Mouse (Mus musculus) thymus, postnatal 4 days (tissue): ENCODE data around the gene Proser1.

ENCODE experiments used
- DNase-seq: peaks from one replicate; pipeline ENCODE4 v3.0.0; 2021

Gene Proser1

DNA sequence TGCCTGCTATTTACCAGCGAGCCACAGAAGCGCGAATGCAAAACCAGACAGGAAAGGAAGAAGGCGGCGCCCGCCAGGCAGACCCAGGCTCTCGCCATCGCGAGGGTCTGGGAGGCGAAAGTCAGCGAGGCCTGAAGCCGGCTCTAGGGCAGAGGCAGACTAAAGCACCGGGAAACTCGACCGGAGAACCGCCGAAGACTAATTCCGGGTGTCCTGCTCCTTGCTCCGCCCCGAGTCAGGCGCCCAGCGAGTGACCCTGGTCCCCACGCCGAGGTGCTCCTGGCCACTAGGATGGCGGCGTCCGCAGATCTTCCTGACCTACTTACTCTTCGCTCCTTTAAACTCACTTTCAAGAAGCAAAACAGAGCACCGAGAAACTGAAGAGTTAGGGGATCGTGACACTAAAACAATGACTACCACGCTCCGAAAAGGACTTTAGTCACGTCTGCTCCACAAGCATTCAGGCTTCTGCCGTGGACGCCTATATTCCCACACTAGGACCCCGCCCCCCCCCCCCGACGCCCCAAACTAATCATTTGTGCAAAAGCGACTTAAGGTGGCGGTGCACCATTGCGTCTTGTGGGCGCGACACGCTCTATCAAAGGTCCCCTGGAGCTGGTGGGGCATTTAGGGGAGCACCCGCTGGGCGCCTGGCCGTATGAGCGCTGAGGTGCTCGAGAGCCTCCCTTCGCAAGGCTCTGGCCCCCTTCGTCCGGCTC, at the start of gene Proser1, which contains the start of gene Nhlrc3:
Gene Proser1, plus strand, starts transcription at position 621 of the 719 bp plus-strand sequence.
Gene Nhlrc3, minus strand, starts transcription at position 287 of the 719 bp plus-strand sequence.
- DNase-seq, result peak; percentile 91

DNA sequence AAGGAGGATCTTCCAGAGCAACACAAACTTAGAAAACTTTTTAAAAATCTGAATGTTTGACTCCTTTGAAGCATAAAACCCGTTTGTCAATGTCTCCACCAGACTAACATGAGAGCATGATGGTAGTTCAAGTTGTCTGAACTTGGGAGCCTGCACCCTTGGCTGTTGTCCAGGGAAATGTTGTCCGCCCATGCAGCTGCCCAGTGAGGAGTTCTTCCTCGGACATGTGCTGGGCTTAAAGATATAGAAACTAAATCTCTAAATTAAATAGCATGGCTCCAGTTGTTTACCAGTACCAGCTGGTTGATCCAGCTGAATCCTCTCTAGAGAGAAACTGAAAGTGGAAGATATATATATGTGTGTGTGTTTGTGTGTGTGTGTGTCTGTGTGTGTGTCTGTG, 49.5 kb upstream of the Proser1 start:
- no peak for DNase-seq

DNA sequence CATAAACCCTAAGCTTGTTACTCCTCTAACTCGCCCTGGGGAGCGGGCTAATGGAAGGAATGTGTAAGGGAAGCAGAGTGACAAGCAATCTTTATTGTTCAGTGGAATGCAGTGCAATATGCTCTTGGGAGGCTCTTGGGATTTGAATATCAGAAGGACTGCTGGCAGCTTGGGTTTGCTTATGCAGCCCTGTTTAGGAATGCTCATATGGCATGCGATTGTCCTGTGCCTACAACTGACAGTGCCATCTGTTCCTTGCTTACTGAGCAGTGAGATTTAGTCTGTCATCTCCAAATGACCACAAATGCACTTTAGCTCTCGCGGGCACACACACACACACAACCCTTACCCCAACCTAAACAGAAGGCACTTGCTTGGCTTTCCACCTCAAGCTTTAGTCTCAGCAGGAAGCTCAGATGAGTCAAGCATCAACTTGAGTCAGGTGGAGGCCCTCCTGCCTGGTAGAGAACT, 47.4 kb upstream of the Proser1 start:
- DNase-seq, result no peak

DNA sequence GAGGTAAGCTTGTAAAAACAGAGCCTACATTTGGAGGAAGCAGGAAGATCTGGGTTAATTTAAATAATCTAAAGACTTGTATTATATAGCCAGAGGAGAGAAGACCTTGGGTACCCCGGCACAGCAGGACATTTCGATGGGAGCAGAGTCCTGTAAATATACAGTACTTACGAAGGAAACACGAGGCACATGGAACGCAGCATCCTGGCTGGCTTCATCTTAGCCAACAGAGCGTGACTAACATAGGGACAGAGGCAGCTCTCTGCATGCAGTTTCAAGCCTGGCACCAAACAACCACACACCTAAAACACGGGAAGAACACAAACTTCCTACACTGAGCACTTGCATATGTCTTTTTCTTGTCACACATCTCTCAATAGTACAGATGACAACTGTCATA, 45.8 kb upstream of the Proser1 start:
- DNase-seq, result no peak

- no peak for DNase-seq
These were observed 41.8 kb upstream of the Proser1 start for GRCm38 (mm10) chr3:53421656-53422055.

GRCm38 (mm10) chr3:53422691-53423090, 40.8 kb upstream of the Proser1 start:
- no peak for DNase-seq

DNA sequence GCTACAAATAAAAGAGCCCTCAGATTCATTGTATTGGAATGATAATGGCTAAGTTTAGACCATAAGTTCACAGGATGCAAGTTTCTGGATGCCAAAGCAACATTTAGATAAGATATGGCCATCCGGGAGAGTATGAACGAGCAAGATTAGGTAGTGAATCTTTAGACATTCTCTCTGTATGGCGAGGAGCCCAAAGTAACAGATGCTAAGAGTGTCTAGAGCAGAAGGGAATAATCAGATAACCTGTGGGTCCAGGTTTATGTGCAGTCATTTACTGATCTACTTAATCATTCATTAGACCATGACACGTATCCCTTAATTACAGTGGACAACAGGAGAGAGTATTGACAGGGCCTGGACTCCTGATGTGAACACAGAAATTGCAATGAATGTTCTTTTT, 39.9 kb upstream of the Proser1 start:
- DNase-seq, result no peak

- DNase-seq, result no peak
These were observed 28.9 kb upstream of the Proser1 start for GRCm38 (mm10) chr3:53434610-53435009.

- DNase-seq, result no peak
These were observed 26.9 kb upstream of the Proser1 start for GRCm38 (mm10) chr3:53436550-53436949.

- no peak for DNase-seq
These were observed 17.9 kb upstream of the Proser1 start for GRCm38 (mm10) chr3:53445540-53445939.

- no peak for DNase-seq
These were observed 16.7 kb upstream of the Proser1 start for GRCm38 (mm10) chr3:53446801-53447200.

GRCm38 (mm10) chr3:53448208-53448607, 15.3 kb upstream of the Proser1 start:
- DNase-seq, result no peak

GRCm38 (mm10) chr3:53450666-53451065, 12.8 kb upstream of the Proser1 start:
- DNase-seq, result no peak

DNA sequence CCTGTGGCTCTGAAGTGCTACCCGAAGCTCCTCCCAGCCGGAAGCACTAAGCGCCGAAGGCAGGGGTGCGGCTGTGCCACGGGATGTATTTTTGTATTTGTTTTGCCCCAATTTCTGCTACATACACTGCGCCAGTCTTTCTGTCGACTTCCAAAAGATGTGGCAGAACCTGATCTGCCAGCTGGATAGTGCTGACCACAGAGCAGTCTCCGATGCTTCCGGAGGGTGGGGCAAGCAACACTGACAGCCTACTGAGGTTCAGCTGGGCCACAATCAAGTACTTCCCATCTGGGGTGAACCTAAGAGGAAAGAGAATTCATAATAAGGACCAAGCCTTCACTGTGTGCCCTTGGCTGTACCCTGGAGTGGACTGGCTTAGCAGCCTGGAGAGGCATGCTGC, 11.1 kb upstream of the Proser1 start:
- DNase-seq, result no peak

GRCm38 (mm10) chr3:53453346-53453745, 10.1 kb upstream of the Proser1 start:
- DNase-seq, result no peak

DNA sequence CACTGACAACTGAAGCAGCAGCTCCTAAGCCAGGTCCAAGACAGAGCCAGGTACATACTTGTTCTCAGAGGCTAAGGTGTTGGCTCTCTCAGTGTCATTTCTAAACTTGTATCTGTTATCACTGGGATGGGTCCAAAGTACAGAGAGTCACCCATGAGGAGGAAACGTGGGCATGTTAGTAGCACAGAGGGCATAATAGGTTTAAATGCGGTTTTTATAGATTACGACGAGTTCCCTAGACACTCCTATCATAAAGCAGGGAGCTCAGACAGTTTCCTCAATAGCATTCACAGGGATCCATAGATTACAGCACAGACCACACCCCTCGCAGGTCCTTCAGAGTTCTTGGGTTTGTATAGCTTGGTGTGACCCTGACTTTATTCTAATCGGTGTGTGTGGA, 9.5 kb upstream of the Proser1 start:
- DNase-seq, result no peak

DNA sequence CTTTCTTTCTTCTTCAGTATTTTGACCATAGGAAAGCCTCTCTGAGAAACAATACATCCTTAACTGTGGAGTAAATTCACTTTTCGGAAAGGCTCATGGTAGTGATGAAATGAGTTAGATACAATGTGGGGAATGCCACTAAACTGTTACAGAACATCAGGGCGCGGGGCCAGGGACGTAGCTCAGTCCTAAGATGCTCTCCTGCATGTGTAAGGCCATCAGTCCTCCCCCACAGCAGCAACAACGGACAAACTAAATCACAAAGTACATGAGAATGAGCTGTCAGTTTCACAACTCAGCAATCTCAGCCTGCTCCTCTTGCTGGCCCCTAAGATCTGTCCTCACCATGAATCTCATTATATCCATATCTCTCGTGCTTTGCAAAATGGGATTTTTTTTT, 8.9 kb upstream of the Proser1 start:
- DNase-seq, result no peak

- no peak for DNase-seq
These were observed 8.5 kb upstream of the Proser1 start for GRCm38 (mm10) chr3:53454984-53455383.

GRCm38 (mm10) chr3:53457750-53458149, 5.7 kb upstream of the Proser1 start:
- no peak for DNase-seq

- DNase-seq, result no peak
These were observed 3.4 kb upstream of the Proser1 start for GRCm38 (mm10) chr3:53460106-53460505.

DNA sequence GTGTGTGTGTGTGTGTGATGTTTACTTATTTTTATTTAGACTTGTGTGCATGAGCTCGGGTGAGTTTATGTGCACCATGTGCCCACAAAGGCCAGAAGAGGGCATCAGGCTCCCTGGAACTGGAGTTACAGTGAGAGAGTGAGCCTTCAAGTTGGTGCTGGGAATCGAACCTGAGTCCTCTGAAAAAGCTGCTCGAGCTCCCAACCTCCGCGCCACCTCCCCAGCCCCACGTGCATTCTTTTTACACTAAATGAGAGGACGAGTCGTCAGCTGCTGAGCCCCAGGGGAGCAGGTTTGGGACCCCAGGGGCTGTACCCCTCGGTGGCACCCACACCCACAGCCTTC, 793 bp upstream of the Proser1 start:
- no peak for DNase-seq

DNA sequence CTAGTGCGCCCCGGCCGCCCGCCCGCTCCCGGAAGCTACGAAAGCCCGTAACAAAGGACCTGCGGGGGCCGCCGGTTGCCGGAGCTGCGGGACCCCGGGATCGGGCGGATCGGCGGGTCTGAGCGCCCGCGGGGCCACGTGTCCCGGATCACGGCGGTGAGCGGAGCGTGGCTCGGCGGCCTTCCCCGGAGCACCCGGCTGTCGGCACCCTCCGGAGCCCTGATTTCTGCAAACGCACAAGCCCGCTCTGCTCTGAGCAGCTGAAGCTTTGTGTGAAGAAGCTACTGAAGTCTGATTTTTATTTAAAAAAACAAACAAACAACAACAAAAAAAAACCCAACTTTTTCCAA, 274 bp downstream of the Proser1 start:
- no peak for DNase-seq

DNA sequence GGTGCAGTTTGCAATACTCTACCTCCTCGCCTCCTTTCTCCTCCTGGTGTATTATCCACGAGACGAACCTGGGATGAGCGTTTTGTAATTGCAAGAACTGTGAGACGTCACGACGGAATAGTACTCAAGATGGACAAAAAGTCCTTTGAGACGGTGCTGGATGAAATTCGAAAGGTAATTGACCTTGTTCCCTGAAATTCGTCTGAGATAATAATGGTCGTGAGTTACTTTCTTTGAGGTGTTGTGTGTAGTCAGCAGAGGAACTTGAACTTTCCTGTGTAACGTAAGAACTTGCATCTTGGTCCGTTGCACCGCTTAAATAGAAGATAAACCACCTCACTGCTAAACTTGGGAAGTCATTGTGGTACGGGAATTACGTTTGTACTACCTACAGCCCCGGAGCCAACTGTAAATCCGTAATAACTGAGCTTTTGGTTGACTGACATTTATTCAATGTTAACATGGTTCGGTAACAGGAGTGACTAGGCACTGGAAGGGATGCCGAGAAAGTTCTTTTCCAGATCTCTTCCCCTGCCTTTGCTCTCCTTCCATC, 756 bp downstream of the Proser1 start:
- no peak for DNase-seq

DNA sequence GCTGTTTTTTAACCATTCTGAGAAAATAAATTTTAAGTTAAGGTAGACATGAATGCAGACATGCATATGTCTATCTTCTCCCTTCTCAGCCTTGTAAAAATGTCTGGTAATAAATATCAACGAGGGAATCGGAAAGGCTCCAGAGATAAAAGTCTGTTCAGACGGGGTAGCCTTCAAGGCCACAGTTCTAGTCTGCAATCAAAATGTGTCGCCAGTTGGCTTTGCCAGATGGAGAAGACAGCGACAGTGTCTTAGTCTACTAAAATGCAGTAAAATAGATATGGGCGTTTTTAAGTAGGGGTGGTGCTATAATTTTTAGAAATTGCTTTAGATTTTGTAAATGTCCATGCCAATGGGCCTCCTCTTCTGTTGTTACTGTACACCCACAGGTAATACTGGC, 1.9 kb downstream of the Proser1 start:
- no peak for DNase-seq

GRCm38 (mm10) chr3:53466481-53466880, 3.0 kb downstream of the Proser1 start:
- DNase-seq, result no peak
